Mouse (Mus musculus) ES-E14 (cell line): Measurements from ENCODE around the gene C1d.
A peak's percentile ranks its signal among the peaks of the same experiment; 100 is the strongest.

ENCODE experiments used
- CHD2 ChIP-seq: IDR thresholded peaks from 2 replicates; pipeline ENCODE4 v1.6.1; 2014; ENCODE audit warnings: mild to moderate bottlenecking, low read depth, low read length, inconsistent platforms
- HCFC1 ChIP-seq: IDR thresholded peaks from 2 replicates; pipeline ENCODE4 v1.6.1; 2012; ENCODE audit warnings: low read length, inconsistent platforms, borderline replicate concordance; ENCODE audit not compliant: insufficient read depth
- MAFK ChIP-seq: IDR thresholded peaks from 2 replicates; pipeline ENCODE4 v1.6.1; 2014; ENCODE audit warnings: mild to moderate bottlenecking, low read depth, low read length, inconsistent platforms; ENCODE audit not compliant: insufficient read depth
- ZC3H11A ChIP-seq: IDR thresholded peaks from 2 replicates; pipeline ENCODE4 v1.6.1; 2012; ENCODE audit warnings: low read depth, mild to moderate bottlenecking, inconsistent platforms, low read length, borderline replicate concordance
- ZNF384 ChIP-seq: IDR thresholded peaks from 2 replicates; pipeline ENCODE4 v1.6.1; 2012; ENCODE audit warnings: low read depth, low read length, inconsistent platforms

DNA sequence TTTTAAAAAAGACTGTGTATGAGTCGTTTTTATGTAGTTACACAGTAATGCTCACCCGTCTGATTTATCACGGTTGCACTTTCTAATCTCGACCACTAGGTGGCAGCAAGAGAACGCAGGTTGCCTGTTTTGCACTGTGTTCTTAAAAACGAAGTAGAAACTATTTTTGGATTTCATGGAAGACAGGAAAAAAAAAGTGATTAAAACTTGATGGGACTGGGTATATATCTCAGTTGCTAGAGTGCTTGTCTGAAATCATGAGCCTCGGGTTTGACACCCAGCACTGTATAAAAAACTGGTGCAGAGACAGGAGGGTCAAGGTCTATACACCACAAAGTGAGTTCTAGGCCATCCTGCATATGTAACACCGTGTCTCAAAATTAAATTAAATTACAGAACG is 22.6 kb downstream of the C1d start:
- TF ChIP-seq MAFK, result no peak
- TF ChIP-seq HCFC1, result no peak
- TF ChIP-seq ZC3H11A, result peak; percentile 67; the same call in 1 of the 2 replicates
- TF ChIP-seq CHD2, result no peak
- TF ChIP-seq ZNF384, result no peak
